Mouse (Mus musculus): ENCODE results near the gene Obscn.

Gene Obscn

DNA sequence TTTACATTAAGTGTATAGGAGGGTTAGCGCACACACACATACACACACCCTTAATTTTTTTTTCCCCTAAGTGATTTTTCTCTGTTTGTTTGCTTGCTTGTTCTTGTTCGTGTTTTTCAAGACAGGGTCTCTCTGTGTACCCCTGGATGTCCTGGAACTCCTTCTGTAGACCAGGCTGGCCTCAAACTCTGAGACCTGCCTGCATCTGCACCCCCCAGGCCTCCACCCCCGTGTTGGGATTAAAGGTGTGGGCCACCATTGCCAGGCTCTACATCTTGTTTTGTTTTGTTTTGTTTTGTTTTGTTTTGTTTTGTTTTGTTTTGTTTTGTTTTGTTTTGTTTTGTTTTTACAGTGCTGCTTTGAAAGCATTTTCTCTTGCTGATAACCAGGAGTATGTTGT is 188.9 kb downstream of the Obscn start:
- H3K36me3 ChIP-seq (ENCODE audit: control insufficient read depth, insufficient read depth, low read length, poor library complexity, severe bottlenecking) = no peaks in the 10 kb centered on the region
- no peaks in the 10 kb centered on the region for H3K27me3 ChIP-seq (ENCODE audit: control insufficient read depth, insufficient read depth, low read length, poor library complexity, severe bottlenecking)
- no peak for DNase-seq (ENCODE audit: low read depth, low spot score)

All from splenic B cell, adult 2 months (primary cell).